Comparison of ENCODE assay signal across 14 mouse cellular contexts in genomic region chr9:107727041-107727440, GRCm38 (mm10). TPM values are rescaled to one million over a fixed set of nuclear protein-coding genes. Genes with fewer than 3 reads are reported as not detected.
DNase-seq lines count a peak whose midpoint lies in the region; ATAC-seq lines count a peak whose summit lies in the region.
"Had no signal": no experiment of that assay in that cellular context is flagged by ENCODE, and none has a peak within 500 bp of the region (broad histone marks: within the 10 kb centered on the region; RNA-seq: fewer than 3 reads in every experiment).

No protein-coding gene starts in this region.

- H3K9ac ChIP-seq in neural tube, embryonic 13.5 days, result no peak overlapping the region
- H3K9ac ChIP-seq: liver, embryonic 13.5 days had no signal

- ATAC-seq in neural tube, embryonic 13.5 days (ENCODE audit: low read depth), result no peak

- H3K9me3 ChIP-seq in neural tube, embryonic 13.5 days, result no peaks in the 10 kb centered on the region
- H3K9me3 ChIP-seq: G1E; liver, embryonic 13.5 days; megakaryocyte, embryonic 14.5 days had no signal

- no peak overlapping the region for H3K4me3 ChIP-seq in neural tube, embryonic 13.5 days
- H3K4me3 ChIP-seq: liver, embryonic 13.5 days; megakaryocyte, embryonic 14.5 days had no signal

- 52% methylated on average over 3 of the region's 3 CpGs for WGBS in neural tube, embryonic 13.5 days

- H3K27me3 ChIP-seq in neural tube, embryonic 13.5 days, result no peaks in the 10 kb centered on the region

- H3K27ac ChIP-seq in neural tube, embryonic 13.5 days (replicated peaks), result peak overlapping the region; percentile 46
- H3K27ac ChIP-seq: liver, embryonic 13.5 days had no signal

- H3K4me1 ChIP-seq in neural tube, embryonic 13.5 days (replicated peaks), result peaks cover 76% of the 10 kb centered on the region

- no peaks in the 10 kb centered on the region for H3K36me3 ChIP-seq in neural tube, embryonic 13.5 days
- H3K36me3 ChIP-seq: G1E; liver, embryonic 13.5 days had no signal

- DNase-seq in embryo, embryonic 11 days, result peak; percentile 32
- DNase-seq in embryo, embryonic 9.5 days (ENCODE audit: extremely low spot score), result no peak
- DNase-seq in lung, postnatal 36 days, result peak; percentile 46
- DNase-seq in lung, postnatal 4 days, result no peak
- DNase-seq in kidney, postnatal 36 days, result peak; percentile 38 to 44
- no peak for DNase-seq in natural killer cell, adult 2 months (ENCODE audit: low spot score in 2 of 2)
- DNase-seq in adipocyte (ENCODE audit: low spot score), result no peak
- DNase-seq: heart, adult 18-20 months; liver, embryonic 13.5 days; spleen, adult 18-20 months; thymus, adult 18-20 months had no signal

- H3K4me2 ChIP-seq in neural tube, embryonic 13.5 days, result no peak overlapping the region
- H3K4me2 ChIP-seq: liver, embryonic 13.5 days had no signal

RNA-seq across cellular contexts. Expression of gene Sema3f, which starts 16.8 kb away (rescaled TPM):
- polyA plus RNA-seq in neural tube, embryonic 13.5 days (2015; fragmentation: Nextera tagmentation; extraction: Ambion mirVana), result 12.2 and 13.2 TPM in 2 replicates

RNA-seq across cellular contexts. Expression of gene Rbm5, which starts 43.8 kb away (rescaled TPM):
- polyA plus RNA-seq in neural tube, embryonic 13.5 days (2015; fragmentation: Nextera tagmentation; extraction: Ambion mirVana), result 252 and 279 TPM in 2 replicates

RNA-seq across cellular contexts. Expression of gene Gnat1, which starts 47.5 kb away (rescaled TPM):
- 0.96 and 2.4 TPM in 2 replicates for polyA plus RNA-seq in neural tube, embryonic 13.5 days (2015; fragmentation: Nextera tagmentation; extraction: Ambion mirVana)
- polyA plus RNA-seq: G1E had no signal

RNA-seq across cellular contexts. Expression of gene Slc38a3, which starts 57.7 kb away (rescaled TPM):
- polyA plus RNA-seq in neural tube, embryonic 13.5 days (2015; fragmentation: Nextera tagmentation; extraction: Ambion mirVana), result 23.9 and 25.6 TPM in 2 replicates
- polyA plus RNA-seq: G1E had no signal

Comparison
In these comparisons a context has a peak if more than half of its experiments do, and no peak if none do; other contexts are left out.
1. DNase-seq: peak in embryo, embryonic 11 days (single experiment), lung, postnatal 36 days (single experiment) and kidney, postnatal 36 days (2 of 2); none in embryo, embryonic 9.5 days (single experiment), lung, postnatal 4 days (0 of 2), natural killer cell, adult 2 months (0 of 2) and adipocyte (single experiment).